Mouse (Mus musculus) midbrain, postnatal 0 days (tissue): ENCODE results near the gene Hivep3. TPM values are rescaled to one million over a fixed set of nuclear protein-coding genes. Genes with fewer than 3 reads are reported as not detected.

Experiments
- ATAC-seq: fragments of 200-750 bp; cut with Nextera tagmentation; 2 replicates; pipeline ENCODE4 v1.8.0; 2017; ENCODE audit warnings: moderate number of reproducible peaks, mild to moderate bottlenecking, moderate TSS enrichment, moderate library complexity; ENCODE audit not compliant: low FRiP score
- DNase-seq: peaks from one replicate; pipeline ENCODE4 v3.0.0-alpha.2; 2015; ENCODE audit warnings: low spot score
- H3K27ac ChIP-seq: fragments of 300-500 bp; sonication (generic); 2 replicates; pipeline ENCODE4 v1.5.1; 2014; ENCODE audit warnings: low read depth, mild to moderate bottlenecking, low read length, mixed read lengths
- H3K27me3 ChIP-seq: fragments of 300-500 bp; sonication (generic); 2 replicates; pipeline ENCODE4 v1.6.1; 2014; ENCODE audit warnings: low read length, control low read depth, mixed read lengths; ENCODE audit not compliant: insufficient read depth
- H3K36me3 ChIP-seq: fragments of 300-500 bp; sonication (generic); 2 replicates; pipeline ENCODE4 v1.6.1; 2014; ENCODE audit warnings: low read length, control low read depth, mixed read lengths; ENCODE audit not compliant: insufficient read depth
- H3K4me1 ChIP-seq: fragments of 300-500 bp; sonication (generic); 2 replicates; pipeline ENCODE4 v1.6.1; 2014; ENCODE audit warnings: mild to moderate bottlenecking, control low read depth, antibody characterized with exemption, low read length, mixed read lengths; ENCODE audit not compliant: insufficient read depth
- H3K4me2 ChIP-seq: fragments of 300-500 bp; sonication (generic); 2 replicates; pipeline ENCODE4 v1.6.1; 2014; ENCODE audit warnings: low read depth, mild to moderate bottlenecking, low read length, mixed read lengths; ENCODE audit not compliant: poor library complexity, severe bottlenecking
- H3K4me3 ChIP-seq: fragments of 300-500 bp; sonication (generic); 2 replicates; pipeline ENCODE4 v1.5.1; 2014; ENCODE audit warnings: low read depth, mild to moderate bottlenecking, low read length, moderate library complexity
- H3K9ac ChIP-seq: fragments of 300-500 bp; sonication (generic); replicated peaks from 2 replicates; pipeline ENCODE4 v1.6.1; 2014; ENCODE audit warnings: mild to moderate bottlenecking, low read length, moderate library complexity, mixed read lengths; ENCODE audit not compliant: poor library complexity, severe bottlenecking
- H3K9me3 ChIP-seq: fragments of 300-500 bp; sonication (generic); 2 replicates; pipeline ENCODE4 v1.6.1; 2016; ENCODE audit warnings: low read length, control low read depth
- CTCF ChIP-seq: IDR thresholded peaks from 2 replicates; pipeline ENCODE4 v1.5.1; 2016; ENCODE audit warnings: antibody characterized with exemption, mild to moderate bottlenecking
- WGBS: fragments of 180-500 bp; shearing (Covaris S2); extraction: QIAGEN DNeasy Blood & Tissue Kit; methylation state at CpG from one replicate; pipeline ENCODE4 v1.1.7; 2014; 5-methylcytosine and 5-hydroxymethylcytosine counted together
- polyA plus RNA-seq: library from polyadenylated mRNA; unstranded; fragments of >200 nt; fragmentation: Nextera tagmentation; extraction: Ambion mirVana; gene quantifications from 2 replicates; pipeline ENCODE4 v1.2.1, GENCODE M21; 2015
- total RNA-seq: library from RNA; depleted of rRNA; stranded (reverse); fragments of >200 nt; gene quantifications from 2 replicates; pipeline ENCODE4 v1.2.3, GENCODE M21; 2014

Gene Hivep3
- total and polyA plus RNA-seq, 2 experiments from 2014 or later = 16.5 to 18.3 TPM

GRCm38 (mm10) chr4:119882401-119882800 lies 148.8 kb downstream of the Hivep3 start:
- H3K36me3 ChIP-seq = no peaks in the 10 kb centered on the region

GRCm38 (mm10) chr4:119882814-119883213 lies 149.2 kb downstream of the Hivep3 start:
- no peak overlapping the region for H3K4me3 ChIP-seq
- H3K27me3 ChIP-seq = no peaks in the 10 kb centered on the region
- no peaks in the 10 kb centered on the region for H3K4me1 ChIP-seq
- 39% methylated on average over 5 of the region's 5 CpGs for WGBS
- H3K9me3 ChIP-seq = no peaks in the 10 kb centered on the region
- no peak overlapping the region for H3K4me2 ChIP-seq
- no peak overlapping the region for H3K9ac ChIP-seq
- TF ChIP-seq CTCF = no peak
- no peaks in the 10 kb centered on the region for H3K36me3 ChIP-seq
- ATAC-seq = no peak
- DNase-seq = no peak
- no peak overlapping the region for H3K27ac ChIP-seq

More at GRCm38 (mm10) chr4:119882401-119882800, 148.8 kb downstream of the Hivep3 start:
- no peak for TF ChIP-seq CTCF
- ATAC-seq = no peak
- 40% methylated on average over 4 of the region's 4 CpGs for WGBS
- Histone ChIP-seq H3K27me3 (no peaks in the 10 kb centered on the region), H3K27ac (no peak overlapping the region), H3K4me3 (no peak overlapping the region), H3K4me1 (no peaks in the 10 kb centered on the region), H3K9me3 (no peaks in the 10 kb centered on the region), H3K9ac (no peak overlapping the region), H3K4me2 (no peak overlapping the region)
- no peak for DNase-seq

DNA sequence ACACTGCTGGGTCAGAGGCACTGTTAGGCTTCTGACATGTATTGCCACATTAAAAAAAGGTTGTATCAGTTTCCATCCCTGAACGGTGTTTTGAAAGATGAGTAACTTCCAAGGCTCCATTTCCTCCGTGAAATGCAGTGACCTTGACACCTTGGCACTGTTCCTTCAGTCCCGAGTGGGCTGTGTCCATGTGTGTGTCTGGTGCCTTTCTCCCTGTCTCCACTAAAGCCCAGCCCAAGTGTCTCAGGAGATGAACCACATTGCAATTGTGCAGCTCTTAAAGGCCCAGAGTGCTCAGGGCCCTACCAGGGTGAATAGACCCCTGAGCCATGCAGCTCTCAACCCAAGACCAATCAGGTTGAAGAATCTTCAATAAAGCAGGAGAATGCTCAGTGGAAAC lies 153.0 kb downstream of the Hivep3 start:
- no peak for TF ChIP-seq CTCF
- no peaks in the 10 kb centered on the region for H3K4me1 ChIP-seq
- 78% methylated on average over 3 of the region's 3 CpGs for WGBS
- no peaks in the 10 kb centered on the region for H3K27me3 ChIP-seq
- H3K4me2 ChIP-seq = no peak overlapping the region
- H3K4me3 ChIP-seq = no peak overlapping the region
- no peak for ATAC-seq
- H3K9ac ChIP-seq = no peak overlapping the region
- DNase-seq = no peak
- H3K9me3 ChIP-seq = no peaks in the 10 kb centered on the region
- no peak overlapping the region for H3K27ac ChIP-seq
- no peaks in the 10 kb centered on the region for H3K36me3 ChIP-seq

DNA sequence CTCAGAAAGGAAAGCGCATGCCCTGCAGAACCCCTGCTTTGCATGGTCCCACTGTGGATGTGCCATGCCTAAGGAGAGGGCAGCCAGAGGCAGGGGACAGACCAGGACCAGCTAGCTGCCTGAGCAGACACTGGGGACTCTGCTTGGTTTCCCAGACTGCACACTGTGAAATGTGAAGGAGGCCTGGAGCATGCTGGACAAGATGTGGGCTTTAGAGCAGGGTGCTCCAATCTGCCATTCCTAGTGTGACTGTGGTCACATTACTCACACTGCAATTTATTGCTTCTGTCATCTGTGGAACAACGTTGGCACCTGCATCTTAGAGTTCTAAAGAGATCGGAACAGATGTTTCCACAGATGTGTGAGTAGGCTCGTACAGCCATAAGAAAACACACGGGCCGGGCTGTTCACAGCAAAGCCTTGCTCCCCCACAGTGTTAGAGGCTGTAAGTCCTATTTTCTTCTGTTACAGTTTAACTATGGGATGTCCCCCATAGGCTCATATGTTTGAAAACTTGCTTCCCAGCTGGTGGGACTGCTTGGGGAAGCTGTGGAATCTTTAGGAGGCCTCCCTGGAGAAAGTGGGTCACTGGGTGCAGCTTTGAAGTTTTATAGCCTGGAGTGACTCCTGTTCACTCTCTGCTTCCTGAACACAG lies 154.1 kb downstream of the Hivep3 start:
- DNase-seq = no peak
- TF ChIP-seq CTCF = no peak

GRCm38 (mm10) chr4:119889760-119890159 lies 156.2 kb downstream of the Hivep3 start:
- Histone ChIP-seq H3K4me2 (no peak overlapping the region), H3K4me3 (no peak overlapping the region), H3K27me3 (no peaks in the 10 kb centered on the region), H3K4me1 (no peaks in the 10 kb centered on the region), H3K9me3 (no peaks in the 10 kb centered on the region), H3K36me3 (no peaks in the 10 kb centered on the region), H3K9ac (no peak overlapping the region), H3K27ac (no peak overlapping the region)
- DNase-seq (no peak), ATAC-seq (no peak)
- no peak for TF ChIP-seq CTCF
- 91% methylated on average over 5 of the region's 5 CpGs for WGBS

More for the DNA sequence above, 154.1 kb downstream of the Hivep3 start:
- no peak for ATAC-seq
- Histone ChIP-seq H3K27me3 (no peaks in the 10 kb centered on the region), H3K27ac (no peak overlapping the region), H3K4me2 (no peak overlapping the region), H3K9ac (no peak overlapping the region), H3K36me3 (no peaks in the 10 kb centered on the region), H3K4me1 (no peaks in the 10 kb centered on the region), H3K4me3 (no peak overlapping the region), H3K9me3 (no peaks in the 10 kb centered on the region)
- WGBS = 82% methylated on average over 6 of the region's 6 CpGs

- Histone ChIP-seq H3K36me3 (no peaks in the 10 kb centered on the region), H3K27ac (no peak overlapping the region), H3K27me3 (no peaks in the 10 kb centered on the region), H3K4me3 (no peak overlapping the region), H3K4me1 (no peaks in the 10 kb centered on the region), H3K9me3 (no peaks in the 10 kb centered on the region), H3K9ac (no peak overlapping the region), H3K4me2 (no peak overlapping the region)
- ATAC-seq (no peak), DNase-seq (peak; percentile 37)
- WGBS = 50% methylated on average over 5 of the region's 5 CpGs
- no peak for TF ChIP-seq CTCF
These were observed 159.7 kb downstream of the Hivep3 start for GRCm38 (mm10) chr4:119893255-119893779.
